Mouse (Mus musculus) c-Kit-negative CD71-positive TER-119-positive erythroid progenitor cells, embryonic 14.5 days (primary cell): ENCODE measurements around the gene Gsdmc4.
"Not testable (repeated sequence)": the region's sequence is repeated elsewhere in the genome, so short reads cannot be mapped to it uniquely, and the experiment has no call there.

ENCODE experiments used
- DNase-seq: peaks from one replicate; pipeline ENCODE4 v3.0.0-alpha.2; 2013; ENCODE audit warnings: low read depth, low spot score

Gene Gsdmc4

DNA sequence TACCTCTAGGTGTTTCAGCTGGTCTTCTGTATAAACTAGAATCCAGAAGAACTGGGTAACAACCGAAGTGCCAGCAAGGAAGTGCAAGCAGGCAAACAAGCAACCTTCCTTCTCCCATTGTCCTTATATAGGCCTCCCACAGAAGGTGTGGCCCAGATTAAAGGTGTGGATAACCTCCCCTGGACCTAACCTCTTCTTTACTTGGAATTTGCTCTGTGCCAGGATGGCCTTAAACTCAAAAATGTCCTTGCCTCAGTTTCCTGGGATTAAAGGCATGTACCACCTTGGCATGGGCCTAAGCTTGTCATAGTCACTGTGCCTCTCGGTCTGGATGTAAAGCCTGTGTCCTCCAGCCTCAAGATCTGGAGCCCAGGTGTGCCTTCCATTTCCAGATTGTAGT is at the start of gene Gsdmc4:
TSS of gene Gsdmc4 (minus strand) at position 101 of the 400 bp plus-strand sequence.
- not testable (repeated sequence) for DNase-seq

DNA sequence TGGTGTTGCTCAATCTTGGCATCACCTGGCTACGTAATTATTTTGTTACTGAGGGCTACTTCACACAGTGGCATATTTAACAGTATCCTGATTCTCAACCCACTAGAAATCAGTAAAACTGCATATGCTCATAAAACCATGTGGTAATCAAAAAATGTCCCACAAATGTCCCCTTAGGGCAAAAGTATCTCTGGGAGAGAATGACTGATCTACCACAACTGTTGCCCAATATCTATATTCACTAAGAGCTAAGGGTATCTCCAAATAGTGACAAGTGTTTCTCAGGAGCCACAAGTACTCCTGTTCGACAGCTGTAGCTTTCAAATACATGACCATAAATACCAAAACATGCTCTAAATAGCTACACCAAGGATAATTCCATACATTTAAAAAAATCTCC is 48.4 kb upstream of the Gsdmc4 start:
- no peak for DNase-seq

- DNase-seq = no peak
Measured at GRCm38 (mm10) chr15:63957553-63957952, 45.5 kb upstream of the Gsdmc4 start.

- DNase-seq = no peak
Measured at GRCm38 (mm10) chr15:63953256-63953655, 41.2 kb upstream of the Gsdmc4 start.

DNA sequence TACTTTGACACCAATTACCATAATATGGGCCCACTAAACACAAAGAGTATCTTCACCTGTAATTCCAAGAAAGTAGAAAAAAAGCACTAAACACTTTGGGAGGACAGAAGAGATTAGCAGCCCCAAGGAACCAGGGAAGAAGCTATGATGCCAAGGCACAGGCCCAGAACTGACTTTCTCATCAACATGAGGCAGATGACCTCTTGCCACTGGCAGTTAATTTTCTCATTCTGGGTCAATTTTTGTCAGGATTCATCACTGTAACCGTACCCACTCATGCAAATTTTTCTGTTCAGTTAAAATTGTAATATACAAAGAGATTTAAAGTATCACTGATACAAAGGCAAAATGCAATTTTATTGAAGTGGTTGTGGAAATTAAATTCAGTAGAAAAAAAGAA is 29.1 kb upstream of the Gsdmc4 start:
- DNase-seq = no peak

DNA sequence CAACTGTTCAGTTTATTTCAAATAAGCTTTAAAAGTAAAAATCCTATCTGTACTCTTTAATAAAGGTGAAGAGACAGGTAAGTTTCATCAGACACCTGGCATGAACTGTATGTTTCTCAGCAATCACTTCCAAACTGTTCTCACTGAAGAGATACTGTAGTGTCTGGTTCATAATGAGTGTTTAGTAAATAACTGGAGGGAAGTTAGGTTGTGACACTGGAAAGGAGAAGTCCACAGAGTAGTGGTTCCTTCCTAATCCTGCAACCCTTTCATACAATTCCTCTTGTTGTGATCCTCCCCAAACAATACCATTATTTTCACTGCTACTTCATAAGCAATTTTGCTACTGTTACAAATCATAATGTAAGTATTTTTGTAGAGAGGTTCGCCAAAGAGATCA is 20.6 kb upstream of the Gsdmc4 start:
- DNase-seq = no peak

- no peak for DNase-seq
Measured at GRCm38 (mm10) chr15:63931404-63931803, 19.3 kb upstream of the Gsdmc4 start.

GRCm38 (mm10) chr15:63930107-63931041 is 18.3 kb upstream of the Gsdmc4 start:
- no peak for DNase-seq

DNA sequence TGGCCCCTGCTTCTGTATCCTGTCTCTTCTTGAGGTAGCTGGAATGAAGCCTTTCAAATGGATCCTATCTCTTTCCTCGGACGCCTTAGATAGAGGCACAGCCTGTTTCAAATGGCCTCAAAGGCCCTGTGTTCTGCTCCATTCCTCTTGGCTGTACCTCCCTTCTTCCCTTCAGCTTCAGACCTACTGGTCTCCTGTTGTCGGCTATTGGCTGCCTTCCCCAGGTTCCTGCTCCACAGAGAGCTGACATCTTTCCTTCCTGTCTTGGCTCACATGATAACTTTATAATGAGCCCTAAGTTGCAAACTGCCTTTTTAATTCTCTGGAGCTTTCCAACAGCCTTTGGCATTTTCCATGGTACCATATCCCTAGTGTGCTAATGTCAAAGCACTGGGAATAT is 14.1 kb upstream of the Gsdmc4 start:
- DNase-seq = no peak

- no peak for DNase-seq
Measured at GRCm38 (mm10) chr15:63924484-63924883, 12.4 kb upstream of the Gsdmc4 start.

- DNase-seq = not testable (repeated sequence)
Measured at GRCm38 (mm10) chr15:63921618-63922017, 9.5 kb upstream of the Gsdmc4 start.

DNA sequence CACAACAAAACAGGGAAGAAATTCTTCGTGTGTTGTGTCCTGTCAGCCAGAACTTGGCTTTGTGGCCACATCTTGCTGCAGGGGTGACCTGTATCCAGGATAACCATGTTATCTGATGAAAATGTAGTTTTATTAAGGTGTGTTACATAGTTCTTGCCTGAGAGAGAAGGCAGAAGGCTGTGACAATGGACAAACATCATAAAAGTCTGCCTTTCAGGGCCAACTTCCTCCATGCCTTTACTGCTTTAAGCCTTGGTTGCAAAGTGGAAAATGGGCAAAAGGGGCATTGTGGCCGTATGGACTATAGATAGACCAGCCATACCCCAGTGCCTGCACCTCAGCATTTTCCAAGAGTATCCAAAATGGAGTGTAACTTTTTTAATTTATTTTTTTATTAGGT is 7.6 kb upstream of the Gsdmc4 start:
- not testable (repeated sequence) for DNase-seq

DNA sequence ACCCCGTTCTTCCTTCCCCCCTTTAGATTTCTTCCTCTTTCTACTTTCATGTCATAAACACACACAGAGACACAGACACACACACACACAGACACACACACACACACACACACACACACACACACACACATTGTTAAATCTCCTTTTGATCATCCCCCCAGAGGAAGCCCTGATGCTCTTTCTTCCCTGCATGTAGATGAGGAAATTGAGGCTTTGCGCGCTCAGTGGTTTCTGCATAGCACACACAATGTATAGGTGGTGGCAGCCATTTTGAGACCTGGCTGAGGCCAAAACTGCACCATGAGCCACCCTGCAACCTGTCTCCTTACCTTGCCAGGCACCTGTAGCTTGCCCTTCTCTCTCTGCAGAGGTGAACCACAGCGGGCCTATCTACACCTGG is 4.5 kb upstream of the Gsdmc4 start:
- not testable (repeated sequence) for DNase-seq

DNA sequence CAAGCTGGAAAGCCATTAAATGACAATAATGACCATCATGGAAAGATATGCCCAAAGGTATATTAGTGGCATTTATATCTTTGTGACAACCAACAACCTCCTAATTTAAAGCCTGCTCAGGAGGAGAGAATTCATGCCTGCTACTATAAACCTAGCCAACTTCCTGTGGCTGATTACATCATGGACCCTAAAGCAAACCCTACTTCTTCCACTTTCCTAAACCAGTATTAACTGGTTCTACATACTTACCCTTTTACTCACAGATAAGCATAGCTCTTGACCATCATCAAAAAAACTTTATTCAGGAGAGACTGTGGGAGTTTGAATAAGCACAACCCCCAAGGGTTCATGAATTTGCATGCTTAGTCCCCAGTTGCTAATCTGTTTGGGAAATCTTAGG is 2.2 kb downstream of the Gsdmc4 start:
- DNase-seq = not testable (repeated sequence)

DNA sequence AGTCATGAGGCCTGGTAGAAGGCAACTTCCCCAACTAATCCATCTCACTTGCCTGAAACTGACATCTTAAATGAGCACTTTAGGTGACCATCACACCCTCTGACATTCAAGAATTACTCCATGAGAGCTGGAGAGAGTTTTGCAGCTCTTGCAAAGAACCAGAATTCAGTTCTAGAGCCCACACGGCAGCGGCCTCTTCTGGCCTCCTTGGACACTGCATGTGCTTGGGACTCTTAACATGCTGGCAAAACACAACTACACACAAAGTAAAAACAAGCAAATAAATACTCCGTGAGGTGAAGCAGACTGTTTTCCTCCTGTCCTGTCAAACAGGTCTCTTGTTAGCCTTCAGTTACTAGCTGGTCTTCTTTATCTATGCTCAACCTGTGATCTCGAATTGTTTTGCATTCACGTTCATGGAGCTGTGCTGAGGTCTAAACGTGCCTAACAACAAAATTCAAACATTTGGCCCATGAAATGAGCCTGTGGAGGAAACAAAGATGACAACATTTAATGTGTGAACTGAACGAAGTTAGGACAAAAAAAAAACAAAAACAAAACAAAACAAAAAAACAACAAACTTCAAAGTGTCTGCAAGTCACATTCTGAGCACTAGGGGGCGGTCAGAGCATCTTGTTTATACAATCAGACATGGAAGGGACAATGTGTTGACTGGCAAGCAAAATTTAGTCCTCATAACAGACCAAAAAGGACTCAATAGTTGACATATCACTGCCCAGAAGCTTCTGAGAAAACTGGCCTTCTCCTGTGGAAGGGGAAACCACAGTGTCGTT is 16.3 kb downstream of the Gsdmc4 start:
- DNase-seq = not testable (repeated sequence)

GRCm38 (mm10) chr15:63888440-63888839 is 23.7 kb downstream of the Gsdmc4 start:
- DNase-seq = not testable (repeated sequence)

- not testable (repeated sequence) for DNase-seq
Measured at GRCm38 (mm10) chr15:63887949-63888348, 24.1 kb downstream of the Gsdmc4 start.

DNA sequence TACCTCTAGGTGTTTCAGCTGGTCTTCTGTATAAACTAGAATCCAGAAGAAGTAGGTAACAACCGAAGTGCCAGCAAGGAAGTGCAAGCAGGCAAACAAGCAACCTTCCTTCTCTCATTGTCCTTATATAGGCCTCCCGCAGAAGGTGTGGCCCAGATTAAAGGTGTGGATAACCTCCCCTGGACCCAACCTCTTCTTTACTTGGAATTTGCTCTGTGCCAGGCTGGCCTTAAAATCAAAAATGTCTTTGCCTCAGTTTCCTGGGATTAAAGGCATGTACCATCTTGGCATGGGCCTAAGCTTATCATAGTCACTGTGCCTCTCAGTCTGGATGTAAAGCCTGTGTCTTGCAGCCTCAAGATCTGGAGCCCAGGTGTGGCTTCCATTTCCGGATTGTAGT is 33.6 kb downstream of the Gsdmc4 start, which contains the start of gene Gsdmc3:
TSS of gene Gsdmc3 (minus strand) at position 101 of the 400 bp plus-strand sequence.
- DNase-seq = not testable (repeated sequence)

DNA sequence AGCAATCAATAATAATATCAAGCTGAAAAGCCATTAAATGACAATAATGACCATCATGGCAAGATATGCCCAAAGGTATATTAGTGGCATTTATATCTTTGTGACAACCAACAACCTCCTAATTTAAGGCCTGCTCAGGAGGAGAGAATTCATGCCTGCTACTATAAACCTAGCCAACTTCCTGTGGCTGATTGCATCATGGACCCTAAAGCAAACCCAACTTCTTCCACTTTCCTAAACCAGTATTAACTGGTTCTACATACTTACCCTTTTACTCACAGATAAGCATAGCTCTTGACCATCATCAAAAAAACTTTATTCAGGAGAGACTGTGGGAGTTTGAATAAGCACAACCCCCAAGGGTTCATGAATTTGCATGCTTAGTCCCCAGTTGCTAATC is 35.9 kb downstream of the Gsdmc4 start:
- not testable (repeated sequence) for DNase-seq

DNA sequence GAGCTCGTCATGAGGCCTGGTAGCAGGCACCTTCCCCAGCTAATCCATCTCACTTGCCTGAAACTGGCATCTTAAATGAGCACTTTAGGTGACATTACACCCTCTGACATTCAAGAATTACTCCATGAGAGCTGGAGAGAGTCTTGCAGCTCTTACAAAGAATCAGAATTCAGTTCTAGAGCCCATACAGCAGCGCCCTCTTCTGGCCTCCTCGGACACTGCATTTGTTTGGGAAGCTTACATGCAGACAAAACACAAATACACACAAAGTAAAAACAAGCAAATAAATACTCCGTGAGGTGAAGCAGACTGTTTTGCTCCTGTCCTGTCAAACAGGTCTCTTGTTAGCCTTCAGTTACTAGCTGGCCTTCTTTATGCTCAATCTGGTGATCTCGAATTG is 50.1 kb downstream of the Gsdmc4 start:
- not testable (repeated sequence) for DNase-seq
